Mouse (Mus musculus) R1 (cell line): ENCODE data around the gene 1810062G17Rik.

Source experiments
- DNase-seq: peaks from one replicate; pipeline ENCODE4 v3.0.0-alpha.2; 2018; ENCODE audit warnings: low read depth, low spot score

Gene 1810062G17Rik

DNA sequence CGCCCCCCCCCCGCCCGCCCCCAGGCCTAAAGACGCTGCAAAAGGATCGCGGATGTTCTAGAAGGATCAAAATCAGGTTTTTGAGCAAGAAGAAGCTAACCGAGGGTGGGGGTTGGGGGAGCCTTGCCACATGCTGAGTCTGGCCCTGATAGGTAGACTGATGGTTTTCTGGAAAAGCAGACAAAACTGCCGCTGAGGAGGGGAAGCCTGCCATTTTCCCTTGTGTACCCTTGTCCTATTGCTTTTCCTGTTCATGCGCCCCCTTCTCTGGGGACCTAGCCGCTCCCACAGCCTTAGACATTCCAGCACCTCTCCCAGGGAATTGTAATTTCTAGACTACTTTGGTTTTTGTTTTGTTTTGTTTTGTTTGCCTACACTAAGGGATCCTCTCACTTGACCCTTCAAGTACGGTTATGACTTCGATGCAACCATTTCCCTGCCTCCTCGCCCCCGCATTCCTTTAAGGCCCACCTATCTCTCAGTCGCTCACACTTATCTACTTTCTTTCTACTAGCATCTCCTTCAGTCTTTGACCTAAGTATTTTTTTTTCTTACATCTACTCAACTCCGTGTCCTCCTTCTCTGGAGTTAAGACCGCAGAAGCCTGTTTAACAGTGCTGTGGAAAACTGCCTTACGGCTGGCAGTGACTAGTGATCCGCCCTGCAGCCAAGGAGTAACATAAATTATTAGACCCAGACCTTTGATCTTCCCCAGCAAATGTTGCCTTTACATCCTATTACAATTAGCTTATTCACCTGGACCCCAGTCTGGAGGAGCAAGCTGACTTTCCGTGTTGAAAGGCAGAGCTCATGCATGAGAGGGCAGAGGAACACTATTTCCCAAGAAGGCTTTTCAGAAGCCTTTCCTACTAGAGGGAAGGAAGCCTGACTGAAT lies 771 bp downstream of the 1810062G17Rik start:
- DNase-seq, result no peak

DNA sequence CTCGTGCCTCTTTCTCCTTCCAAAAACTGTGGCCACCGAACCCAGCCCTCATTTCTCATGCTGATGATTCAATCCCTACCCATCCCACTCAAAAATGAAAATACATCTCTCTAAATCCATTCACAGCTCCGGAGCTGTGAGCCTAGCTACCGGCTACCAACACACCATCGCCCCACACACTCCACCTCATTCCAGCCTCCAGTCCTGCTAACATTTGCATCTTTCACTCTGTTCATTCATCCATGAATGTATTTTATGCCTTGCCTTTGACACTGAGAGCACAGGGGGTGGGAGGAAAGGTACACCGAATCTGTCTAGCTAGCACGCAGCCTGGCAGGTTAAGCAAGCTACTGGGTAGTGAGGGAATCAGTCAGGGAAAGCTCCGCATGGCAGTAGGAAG lies 3.0 kb downstream of the 1810062G17Rik start:
- DNase-seq, result no peak

GRCm38 (mm10) chr3:36480486-36480885 lies 4.7 kb downstream of the 1810062G17Rik start:
- DNase-seq, result no peak

- DNase-seq, result no peak
Observed at GRCm38 (mm10) chr3:36481776-36482193, 6.0 kb downstream of the 1810062G17Rik start.

- DNase-seq, result no peak
Observed at GRCm38 (mm10) chr3:36482940-36483339, 7.2 kb downstream of the 1810062G17Rik start.

DNA sequence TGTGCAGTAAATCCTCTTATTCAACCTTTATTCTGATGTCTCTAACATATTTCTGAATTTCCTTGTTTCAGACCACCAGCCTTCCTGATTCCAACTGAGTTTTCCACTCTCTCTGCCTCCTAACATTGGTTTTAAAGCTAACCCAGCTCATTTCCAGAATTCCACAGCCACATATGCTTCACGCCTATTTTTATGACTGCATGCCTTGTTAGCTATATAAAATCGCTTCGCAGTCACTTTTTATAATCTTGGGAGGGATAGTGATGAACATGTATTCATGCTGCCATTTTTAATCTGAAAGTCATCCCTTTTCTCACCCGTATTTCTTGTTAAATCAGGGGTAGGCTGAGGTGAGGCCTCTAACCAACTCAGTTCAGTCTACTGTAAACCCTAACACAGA lies 8.6 kb downstream of the 1810062G17Rik start:
- DNase-seq, result no peak

DNA sequence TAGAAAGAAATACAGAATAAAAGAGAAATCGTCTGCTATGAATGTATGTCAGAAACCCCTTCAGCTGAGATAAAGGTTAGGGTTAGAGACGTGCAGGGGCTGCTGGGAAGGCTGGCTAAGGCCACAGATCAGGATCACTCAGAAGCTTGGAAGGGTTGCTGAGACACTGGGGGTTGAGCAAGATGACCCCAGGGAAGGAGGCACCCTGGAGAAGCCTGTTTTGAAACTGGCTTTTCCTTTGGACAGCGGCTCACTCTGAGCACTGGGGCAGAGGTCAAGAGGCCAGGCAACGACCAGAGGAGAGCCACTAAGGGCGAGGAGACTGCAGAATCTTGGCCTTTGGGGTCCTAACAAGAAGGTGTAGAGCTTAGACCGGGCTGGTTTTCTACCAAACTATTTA lies 10.4 kb downstream of the 1810062G17Rik start:
- DNase-seq, result no peak

DNA sequence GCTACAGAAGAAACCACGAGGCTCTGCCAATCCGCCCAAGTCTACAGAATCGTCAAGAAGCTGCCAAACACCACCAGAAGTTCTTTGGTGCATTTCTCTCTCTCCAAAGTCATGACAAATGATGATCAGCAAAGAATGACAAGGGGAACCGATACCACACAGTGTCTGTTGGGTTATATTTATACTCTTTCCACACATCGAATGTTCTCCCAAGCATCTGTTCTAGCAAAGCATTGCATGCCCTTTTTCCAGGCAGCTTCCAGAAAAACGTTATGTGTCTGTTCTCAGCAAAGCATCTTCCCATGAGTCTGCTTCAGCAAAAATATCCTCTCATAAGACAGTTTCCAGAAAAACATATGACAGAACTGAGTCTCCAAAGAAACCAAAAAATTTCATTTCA lies 11.1 kb downstream of the 1810062G17Rik start:
- no peak for DNase-seq

DNA sequence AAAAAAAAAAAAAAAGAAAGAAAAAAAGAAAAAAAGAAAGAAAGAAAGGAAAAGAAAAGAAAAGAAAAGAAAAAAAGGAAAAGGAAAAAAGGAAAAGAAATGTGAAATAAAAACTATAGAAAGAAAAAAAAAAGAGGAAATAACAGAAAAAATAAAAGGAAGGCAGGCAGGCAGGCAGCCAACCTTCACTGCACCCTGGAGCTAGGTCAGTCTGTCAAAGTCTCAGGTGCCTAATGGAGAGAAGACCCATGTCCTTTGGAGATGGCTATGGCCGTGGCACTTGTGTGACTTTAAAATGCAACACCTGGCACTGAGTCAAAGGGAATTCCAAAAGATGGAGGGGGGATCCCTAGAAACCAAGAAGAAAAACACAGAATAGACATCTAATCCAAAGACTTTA lies 12.6 kb downstream of the 1810062G17Rik start:
- no peak for DNase-seq

GRCm38 (mm10) chr3:36488899-36489589 lies 13.3 kb downstream of the 1810062G17Rik start:
- no peak for DNase-seq

GRCm38 (mm10) chr3:36489590-36489910 lies 13.8 kb downstream of the 1810062G17Rik start:
- no peak for DNase-seq

DNA sequence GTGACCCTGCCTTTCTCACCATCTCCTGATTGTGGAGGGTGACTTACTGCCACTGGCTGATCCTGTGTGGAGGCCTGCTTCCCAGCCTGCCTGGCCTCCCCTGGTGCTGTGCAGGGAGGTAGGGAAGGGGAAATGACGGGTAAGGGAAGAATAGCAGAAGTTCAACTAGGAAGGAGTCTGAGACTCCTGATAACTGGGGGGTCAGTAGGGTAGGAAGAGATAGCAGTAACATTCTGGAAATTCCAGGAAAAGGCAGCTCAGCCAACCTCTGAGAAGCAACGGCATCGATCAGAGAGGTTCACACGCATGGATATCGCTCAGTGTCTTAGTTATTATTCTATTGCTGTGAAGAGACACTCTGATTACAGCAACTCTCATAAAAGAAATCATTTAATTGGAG lies 15.8 kb downstream of the 1810062G17Rik start:
- no peak for DNase-seq

DNA sequence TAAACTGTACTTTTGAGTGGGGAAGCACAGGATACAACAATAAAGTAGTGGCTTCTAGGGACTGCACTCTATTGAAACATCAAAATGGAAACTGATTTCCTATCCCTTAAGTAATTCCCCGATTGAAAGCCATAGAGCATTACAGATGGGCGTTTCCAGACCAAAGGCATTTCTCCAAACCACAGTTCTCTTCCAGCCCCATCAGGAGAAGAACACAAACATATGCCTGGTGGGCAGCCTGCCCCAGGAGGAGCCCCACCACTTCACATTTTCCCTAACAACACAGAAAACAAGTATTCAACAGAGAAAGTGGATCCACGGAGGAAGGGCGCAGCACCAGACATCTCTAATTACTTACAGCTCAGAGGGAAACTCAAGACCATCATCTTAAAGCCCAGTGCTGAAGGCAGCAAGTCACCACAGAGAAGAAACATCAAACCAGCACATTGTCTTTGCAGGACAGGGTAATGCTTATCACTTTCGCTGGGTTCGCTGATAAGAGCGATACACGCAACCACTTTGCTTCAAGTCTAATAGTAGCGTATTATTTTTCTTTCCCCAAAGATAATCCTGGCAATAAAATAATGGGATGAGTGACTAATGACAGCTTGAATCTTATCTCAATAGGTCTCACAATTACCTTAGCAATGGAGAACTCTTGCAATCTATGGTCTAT lies 17.1 kb downstream of the 1810062G17Rik start:
- no peak for DNase-seq

DNA sequence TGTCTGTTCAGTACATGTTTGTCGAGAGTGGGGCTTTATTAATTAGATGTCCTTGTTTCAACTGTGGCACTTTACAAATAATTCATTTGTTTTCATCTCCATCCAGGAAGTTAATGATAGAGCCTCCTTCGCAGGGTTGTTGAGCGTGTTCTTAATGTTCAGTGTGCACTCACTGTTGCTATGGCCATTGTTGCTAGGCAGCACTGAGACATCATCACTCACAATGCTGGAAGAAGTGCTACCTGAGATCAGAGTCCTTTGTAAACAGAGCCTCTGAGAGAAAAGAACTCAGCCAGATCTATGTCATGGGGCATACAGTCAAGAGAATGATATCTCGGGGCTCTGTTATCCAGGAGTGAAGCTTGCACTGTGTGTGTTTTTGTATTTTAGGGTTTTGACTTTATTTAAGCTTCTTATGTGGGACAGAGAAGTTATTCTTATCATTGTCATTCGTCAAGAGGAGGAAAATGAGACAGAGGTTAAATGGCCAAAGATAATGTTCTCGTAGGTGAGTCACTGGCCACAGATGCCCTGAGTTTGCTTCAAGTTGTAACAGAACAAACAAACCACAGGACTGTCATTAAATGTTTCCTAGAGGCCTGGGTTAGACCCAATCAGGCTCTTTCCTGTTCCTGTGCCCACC lies 18.0 kb downstream of the 1810062G17Rik start:
- no peak for DNase-seq

GRCm38 (mm10) chr3:36494613-36495012 lies 18.9 kb downstream of the 1810062G17Rik start:
- DNase-seq, result no peak

- DNase-seq, result peak; percentile 82
Observed at GRCm38 (mm10) chr3:36495436-36495835, 19.7 kb downstream of the 1810062G17Rik start.

DNA sequence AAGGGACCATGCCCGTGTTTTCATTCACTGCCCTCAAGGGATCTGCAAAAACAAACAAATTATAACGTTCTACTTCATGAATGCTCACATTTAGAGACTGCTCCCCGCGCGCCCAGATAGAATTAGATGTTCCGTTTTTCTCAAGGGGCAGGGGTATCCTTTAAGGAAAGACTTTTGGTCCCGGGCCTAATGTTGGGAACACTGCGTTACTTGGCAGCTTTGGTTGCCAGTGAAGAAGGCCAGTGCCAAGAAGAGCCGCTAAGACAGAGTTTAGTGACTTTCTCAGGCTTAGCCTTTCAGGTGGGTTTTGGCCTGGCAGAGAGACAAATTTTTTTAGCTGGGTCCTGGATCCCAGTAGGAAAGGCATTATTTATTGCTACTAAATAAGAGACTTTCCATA lies 20.5 kb downstream of the 1810062G17Rik start:
- no peak for DNase-seq

DNA sequence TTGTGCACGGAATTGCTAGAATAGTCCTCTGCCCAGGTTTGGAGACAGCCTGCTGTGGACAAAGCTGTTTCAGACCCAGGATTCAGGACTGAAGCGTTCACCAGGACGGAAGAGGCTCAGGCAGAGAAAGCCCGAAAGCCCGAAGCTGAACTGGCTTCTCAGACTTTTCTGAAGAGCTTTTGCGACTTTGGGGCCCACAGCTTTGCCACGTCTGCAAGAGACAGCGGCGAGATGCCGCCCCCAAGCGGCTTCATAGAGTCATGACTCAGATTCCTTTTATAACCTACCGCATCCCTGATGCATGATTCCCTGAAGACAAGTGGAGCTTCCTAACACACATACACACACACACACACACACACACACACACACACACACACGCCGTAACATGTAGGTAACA lies 21.0 kb downstream of the 1810062G17Rik start:
- DNase-seq, result peak; percentile 78

DNA sequence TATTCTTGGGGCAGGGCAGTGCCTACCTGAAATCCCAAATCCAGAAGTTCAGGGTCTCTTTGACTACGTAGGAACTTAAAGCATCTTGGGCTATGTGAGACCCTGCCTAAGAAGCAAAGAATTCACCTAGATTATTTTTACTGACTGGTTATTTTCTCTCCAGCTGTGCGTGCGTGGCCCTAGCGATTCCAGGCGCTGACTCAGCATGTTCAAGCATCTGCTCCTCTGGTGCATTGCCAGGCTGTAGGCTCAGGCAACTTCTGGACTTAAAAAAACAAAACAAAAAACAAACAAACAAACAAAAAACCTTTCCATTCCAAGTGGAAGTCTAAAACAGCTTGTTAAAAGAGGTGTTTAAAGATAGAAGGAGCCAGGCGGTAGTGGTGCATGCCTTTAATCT lies 22.5 kb downstream of the 1810062G17Rik start:
- no peak for DNase-seq

- no peak for DNase-seq
Observed at GRCm38 (mm10) chr3:36499418-36499817, 23.7 kb downstream of the 1810062G17Rik start.

GRCm38 (mm10) chr3:36500976-36501375 lies 25.2 kb downstream of the 1810062G17Rik start:
- no peak for DNase-seq

DNA sequence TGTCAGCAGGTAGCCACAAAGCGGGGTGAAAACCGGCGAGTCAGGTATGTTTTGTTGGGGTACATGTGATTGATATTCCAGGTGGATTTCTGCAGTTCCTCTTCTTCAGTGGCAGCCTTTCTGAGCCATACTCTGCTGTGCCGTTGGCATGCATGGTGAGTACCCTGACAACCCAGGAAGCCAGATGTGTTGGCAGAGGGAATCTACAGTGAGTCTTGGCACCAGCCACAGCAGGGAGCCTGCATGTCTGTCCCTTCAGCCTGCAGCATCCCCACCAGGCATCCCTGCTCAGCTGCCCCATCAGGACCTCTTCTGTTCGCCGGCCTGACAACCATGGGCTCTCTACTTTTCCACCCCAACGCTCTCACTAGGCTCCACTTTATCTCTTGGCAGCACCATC lies 25.8 kb downstream of the 1810062G17Rik start:
- no peak for DNase-seq
